Mouse (Mus musculus) midbrain, embryonic 11.5 days (tissue): ENCODE results near the gene Cep295. TPM values are rescaled to one million over a fixed set of nuclear protein-coding genes. Genes with fewer than 3 reads are reported as not detected.
A peak's percentile ranks its signal among the peaks of the same experiment; 100 is the strongest.
"Not testable (repeated sequence)": the region's sequence is repeated elsewhere in the genome, so short reads cannot be mapped to it uniquely, and the experiment has no call there.

ENCODE experiments used
- ATAC-seq: fragments of 200-750 bp; cut with Nextera tagmentation; 2 replicates; pipeline ENCODE4 v1.8.0; 2017; ENCODE audit warnings: moderate TSS enrichment, moderate library complexity; ENCODE audit not compliant: low FRiP score
- DNase-seq: peaks from one replicate; pipeline ENCODE4 v3.0.0; 2015; ENCODE audit warnings: low spot score; ENCODE audit errors: missing footprints
- H3K27ac ChIP-seq: fragments of 300-500 bp; sonication (generic); 2 replicates; pipeline ENCODE4 v1.5.1; 2014; ENCODE audit warnings: low read depth, low read length
- H3K27me3 ChIP-seq: fragments of 300-500 bp; sonication (generic); 2 replicates; pipeline ENCODE4 v1.6.1; 2014; ENCODE audit warnings: mild to moderate bottlenecking, low read length, moderate library complexity, mixed read lengths; ENCODE audit not compliant: control insufficient read depth, insufficient read depth
- H3K36me3 ChIP-seq: fragments of 300-500 bp; sonication (generic); 2 replicates; pipeline ENCODE4 v1.6.1; 2014; ENCODE audit warnings: mild to moderate bottlenecking, low read length, moderate library complexity, mixed read lengths; ENCODE audit not compliant: control insufficient read depth, insufficient read depth
- H3K4me1 ChIP-seq: fragments of 300-500 bp; sonication (generic); 2 replicates; pipeline ENCODE4 v1.6.1; 2014; ENCODE audit warnings: low read length; ENCODE audit not compliant: control insufficient read depth, insufficient read depth
- H3K4me2 ChIP-seq: fragments of 300-500 bp; sonication (generic); 2 replicates; pipeline ENCODE4 v1.6.1; 2014; ENCODE audit warnings: mild to moderate bottlenecking, moderate library complexity
- H3K4me3 ChIP-seq: fragments of 300-500 bp; sonication (generic); 2 replicates; pipeline ENCODE4 v1.5.1; 2014; ENCODE audit warnings: low read depth, low read length
- H3K9ac ChIP-seq: fragments of 300-500 bp; sonication (generic); 2 replicates; pipeline ENCODE4 v1.6.1; 2014; ENCODE audit warnings: low read length
- H3K9me3 ChIP-seq: fragments of 300-500 bp; sonication (generic); 2 replicates; pipeline ENCODE4 v1.6.1; 2016; ENCODE audit warnings: low read length; ENCODE audit not compliant: control insufficient read depth
- WGBS: fragments of 180-500 bp; shearing (Covaris S2); extraction: QIAGEN DNeasy Blood & Tissue Kit; methylation state at CpG from one replicate; pipeline ENCODE4 v1.1.7; 2014; 5-methylcytosine and 5-hydroxymethylcytosine counted together
- polyA plus RNA-seq: library from polyadenylated mRNA; unstranded; fragments of >200 nt; fragmentation: Nextera tagmentation; extraction: Ambion mirVana; gene quantifications from 2 replicates; pipeline ENCODE4 v1.2.1, GENCODE M21; 2014

The Cep295 gene
- polyA plus RNA-seq, 1 experiment from 2014 or later: 21.6 TPM

DNA sequence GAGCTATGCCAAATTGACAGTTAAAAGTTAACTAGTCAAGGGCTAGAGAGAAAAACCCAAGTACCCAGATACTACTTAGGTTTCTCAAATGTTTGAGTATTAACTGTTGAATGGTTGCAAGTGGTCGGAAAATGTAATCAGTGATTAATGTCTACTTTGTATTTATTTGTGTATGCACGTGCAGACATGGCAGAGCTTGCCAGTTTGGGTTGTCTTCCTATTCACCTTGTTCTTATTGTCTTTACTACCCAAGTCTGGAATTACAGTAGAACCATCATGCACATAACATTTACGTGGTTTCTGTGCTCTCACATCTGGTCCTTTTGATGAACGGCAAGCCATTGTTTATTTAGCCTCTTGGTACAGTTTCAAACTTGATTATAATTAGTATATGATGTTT, 48.2 kb downstream of the Cep295 start:
- WGBS: 89% methylated on average over 4 of the region's 4 CpGs
- Histone ChIP-seq H3K36me3 (peaks cover 26% of the 10 kb centered on the region), H3K4me3 (no peak overlapping the region), H3K27me3 (no peaks in the 10 kb centered on the region), H3K27ac (no peak overlapping the region), H3K4me2 (no peak overlapping the region), H3K4me1 (peaks cover 18% of the 10 kb centered on the region), H3K9ac (no peak overlapping the region), H3K9me3 (no peaks in the 10 kb centered on the region)
- no peak for ATAC-seq
- no peak for DNase-seq

DNA sequence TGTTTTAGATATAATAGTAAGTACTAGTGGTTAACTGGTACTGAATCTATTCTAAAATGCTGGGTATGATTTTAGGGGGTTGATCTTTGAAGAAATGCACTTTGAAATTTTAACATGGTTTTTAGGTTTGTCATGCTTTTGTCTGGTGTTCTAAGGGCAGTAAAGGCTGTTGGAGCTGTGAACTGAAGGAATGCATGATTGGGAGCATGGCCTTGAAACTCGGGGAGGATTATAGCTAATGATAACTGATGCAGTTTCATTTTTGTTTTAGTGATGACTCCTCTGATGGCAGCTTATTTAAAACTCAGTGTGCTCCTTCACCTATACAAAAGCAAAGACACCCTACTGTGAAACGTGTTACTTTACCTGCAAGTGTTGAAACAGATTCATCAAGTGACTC, 49.3 kb downstream of the Cep295 start:
- H3K4me1 ChIP-seq: peaks cover 18% of the 10 kb centered on the region
- H3K4me2 ChIP-seq: peak overlapping the region; percentile 11; the same call in 1 of the 2 replicates
- WGBS: 59% methylated on average over 2 of the region's 2 CpGs
- H3K4me3 ChIP-seq: no peak overlapping the region
- peaks cover 14% of the 10 kb centered on the region for H3K36me3 ChIP-seq
- ATAC-seq (no peak), DNase-seq (no peak)
- H3K9me3 ChIP-seq: no peaks in the 10 kb centered on the region
- H3K27ac ChIP-seq: no peak overlapping the region
- no peak overlapping the region for H3K9ac ChIP-seq
- no peaks in the 10 kb centered on the region for H3K27me3 ChIP-seq

DNA sequence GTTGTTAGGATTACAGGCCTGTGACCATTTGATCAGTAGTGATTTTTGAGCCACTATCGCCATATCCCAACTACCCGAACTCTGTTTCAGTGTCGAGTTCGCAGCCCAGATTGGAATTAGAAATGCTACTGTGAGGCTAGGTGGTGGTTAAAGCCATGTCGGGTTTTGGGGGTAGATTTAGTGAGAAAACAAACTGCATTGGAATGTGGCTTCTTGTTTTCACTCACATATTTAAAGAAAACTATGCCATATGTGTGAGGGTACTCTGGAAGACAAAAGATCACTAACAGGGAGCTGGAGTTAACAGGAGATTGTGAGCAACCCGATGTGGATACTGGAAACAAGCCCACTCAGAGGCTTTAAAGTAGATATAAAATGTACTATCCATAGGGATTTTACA, 50.3 kb downstream of the Cep295 start:
- Histone ChIP-seq H3K4me1 (peaks cover 18% of the 10 kb centered on the region), H3K27ac (no peak overlapping the region), H3K27me3 (no peaks in the 10 kb centered on the region), H3K4me3 (peak overlapping the region; percentile 85), H3K9me3 (no peaks in the 10 kb centered on the region), H3K36me3 (peaks cover 10% of the 10 kb centered on the region), H3K4me2 (peak overlapping the region; percentile 85), H3K9ac (peak overlapping the region; percentile 95)
- ATAC-seq: no peak
- DNase-seq: no peak
- 12% methylated on average over 6 of the region's 6 CpGs for WGBS

DNA sequence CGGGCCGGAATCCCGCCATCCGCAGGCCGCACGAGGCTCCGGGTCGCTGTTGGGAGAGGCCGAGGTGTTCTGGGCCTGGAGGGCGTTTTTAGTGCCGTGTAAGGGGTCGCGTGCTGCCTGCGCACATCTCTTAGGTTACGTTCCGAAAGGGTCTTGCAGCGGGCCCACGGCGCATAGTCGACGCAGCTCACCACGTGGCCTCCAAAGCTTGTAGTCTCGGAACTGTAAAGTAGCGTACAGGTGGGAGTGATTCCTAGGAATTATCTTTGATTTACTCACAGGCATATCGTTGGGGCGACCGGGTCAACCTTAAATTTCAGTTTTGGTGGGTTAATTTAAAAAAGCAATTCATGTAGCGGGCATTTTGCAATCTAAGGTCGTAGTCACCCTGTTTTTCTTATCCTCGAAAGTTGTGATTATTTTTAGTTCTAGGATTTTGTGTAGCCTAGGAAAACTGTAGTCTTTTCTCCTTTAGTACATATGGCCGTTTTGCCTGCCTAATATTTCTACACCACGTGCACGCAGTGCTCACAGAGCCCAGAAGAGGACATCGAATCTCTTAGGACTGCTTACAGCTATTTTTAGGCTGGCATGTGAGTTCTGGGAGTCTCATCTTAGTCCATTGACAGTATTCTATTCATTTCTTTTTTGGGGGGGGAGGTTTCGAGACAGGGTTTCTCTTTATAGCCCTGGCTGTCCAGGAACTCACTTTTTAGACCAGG, 51.0 kb downstream of the Cep295 start, which contains the start of gene 4931406C07Rik:
4931406C07Rik (minus strand) TSS at position 51 of the 722 bp plus-strand sequence.
- under 1% methylated on average over 35 of the region's 35 CpGs for WGBS
- Histone ChIP-seq H3K4me2 (peak within 1 kb of the TSS; percentile 85), H3K4me1 (peaks cover 18% of the 10 kb centered on the region), H3K4me3 (peak within 1 kb of the TSS; percentile 85), H3K9ac (peak within 1 kb of the TSS; percentile 95), H3K36me3 (peaks cover 10% of the 10 kb centered on the region), H3K9me3 (no peaks in the 10 kb centered on the region), H3K27ac (peak within 1 kb of the TSS; percentile 84), H3K27me3 (no peaks in the 10 kb centered on the region)
- DNase-seq: no peak
- peak; percentile 86 for ATAC-seq

DNA sequence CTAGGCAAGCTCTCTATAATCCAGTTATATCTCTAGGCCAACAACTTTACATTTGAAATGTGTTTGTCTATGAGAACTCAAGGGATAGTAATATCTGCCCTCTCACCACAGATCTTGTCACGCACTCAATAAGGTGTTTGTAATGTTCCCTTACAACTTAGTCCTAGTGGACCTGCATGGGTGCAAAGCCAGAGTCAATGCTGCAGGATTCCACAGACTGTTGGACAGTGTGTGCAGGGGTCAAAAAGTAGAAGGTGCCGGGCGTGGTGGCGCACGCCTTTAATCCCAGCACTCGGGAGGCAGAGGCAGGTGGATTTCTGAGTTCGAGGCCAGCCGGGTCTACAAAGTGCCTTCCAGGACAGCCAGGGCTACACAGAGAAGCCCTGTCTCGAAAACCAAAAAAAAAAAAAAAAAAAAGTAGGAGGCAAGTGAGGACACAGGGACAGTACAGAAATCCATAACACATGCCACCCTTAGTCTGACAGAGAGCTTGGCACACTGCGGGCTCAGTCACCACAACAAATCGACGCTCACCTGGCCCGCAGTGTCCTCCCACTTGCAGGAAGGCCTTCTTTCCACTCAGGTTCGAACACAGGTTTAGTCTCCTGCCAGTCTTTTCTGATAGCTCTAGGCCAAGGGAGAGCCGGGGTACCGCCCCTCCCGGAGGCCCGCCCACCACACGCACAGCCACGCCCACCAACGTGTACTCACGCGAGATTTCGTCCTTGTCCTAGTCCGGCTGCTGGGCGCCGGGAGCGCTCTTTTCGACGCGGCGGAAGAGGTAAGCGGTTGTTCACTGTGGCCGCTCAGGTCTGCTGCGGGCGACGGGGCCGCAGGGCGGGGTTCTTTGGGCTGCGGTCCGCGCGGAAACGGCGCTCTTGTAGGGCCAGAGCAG, 51.8 kb downstream of the Cep295 start, which contains the start of gene Taf1d:
Taf1d (plus strand) TSS at position 712 of the 895 bp plus-strand sequence.
- Histone ChIP-seq H3K4me3 (peak within 1 kb of the TSS; percentile 85), H3K9ac (peak within 1 kb of the TSS; percentile 95), H3K9me3 (no peaks in the 10 kb centered on the region), H3K36me3 (peaks cover 8% of the 10 kb centered on the region), H3K4me2 (peak within 1 kb of the TSS; percentile 85), H3K27me3 (no peaks in the 10 kb centered on the region), H3K4me1 (peaks cover 18% of the 10 kb centered on the region), H3K27ac (peak within 1 kb of the TSS; percentile 84)
- ATAC-seq: peak; percentile 99
- 15% methylated on average over 44 of the region's 45 CpGs for WGBS
- peak; percentile 100 for DNase-seq

DNA sequence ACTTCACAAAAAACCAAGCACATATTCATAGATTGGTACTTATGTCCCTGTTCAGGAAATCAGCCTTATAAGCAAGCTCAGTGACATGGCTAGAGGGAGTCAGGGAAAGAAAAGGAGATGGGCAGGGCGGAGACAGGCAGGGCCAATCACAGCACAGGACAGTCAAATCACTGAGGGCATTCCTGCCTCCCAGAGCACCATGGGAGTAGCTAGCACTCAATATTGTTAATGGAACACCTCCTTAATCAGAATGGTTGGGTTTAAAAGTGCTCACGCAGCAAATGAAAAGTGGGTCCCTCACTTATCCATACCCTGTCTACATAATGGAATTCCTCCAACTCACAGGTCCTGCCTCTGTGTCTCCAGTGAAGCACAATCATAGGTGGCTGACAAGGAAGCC, 54.7 kb downstream of the Cep295 start:
- Histone ChIP-seq H3K9me3 (no peaks in the 10 kb centered on the region), H3K36me3 (no peaks in the 10 kb centered on the region), H3K27ac (no peak overlapping the region), H3K4me1 (peaks cover 10% of the 10 kb centered on the region), H3K4me2 (no peak overlapping the region), H3K27me3 (no peaks in the 10 kb centered on the region), H3K9ac (no peak overlapping the region), H3K4me3 (no peak overlapping the region)
- ATAC-seq (no peak), DNase-seq (no peak)
- WGBS: 70% methylated on average over 2 of the region's 2 CpGs

DNA sequence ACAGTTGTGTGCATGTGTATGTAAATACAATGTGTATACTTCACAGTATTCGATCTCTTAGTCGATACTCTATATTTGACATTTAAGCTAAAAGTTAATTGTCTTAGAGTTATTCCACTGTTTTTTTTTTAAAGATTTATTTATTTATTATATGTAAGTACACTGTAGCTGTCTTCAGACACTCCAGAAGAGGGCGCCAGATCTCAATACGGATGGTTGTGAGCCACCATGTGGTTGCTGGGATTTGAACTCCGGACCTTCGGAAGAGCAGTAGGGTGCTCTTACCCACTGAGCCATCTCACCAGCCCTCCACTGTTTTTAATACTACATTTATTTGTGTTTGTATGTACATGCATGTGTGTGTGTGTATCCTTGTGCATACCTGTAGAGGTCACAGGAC, 55.6 kb downstream of the Cep295 start:
- ATAC-seq, H3K9ac ChIP-seq, H3K27ac ChIP-seq, H3K27me3 ChIP-seq, H3K4me2 ChIP-seq, H3K4me3 ChIP-seq, H3K9me3 ChIP-seq, DNase-seq, H3K4me1 ChIP-seq, H3K36me3 ChIP-seq: not testable (repeated sequence)
- WGBS: 76% methylated on average over 6 of the region's 6 CpGs

DNA sequence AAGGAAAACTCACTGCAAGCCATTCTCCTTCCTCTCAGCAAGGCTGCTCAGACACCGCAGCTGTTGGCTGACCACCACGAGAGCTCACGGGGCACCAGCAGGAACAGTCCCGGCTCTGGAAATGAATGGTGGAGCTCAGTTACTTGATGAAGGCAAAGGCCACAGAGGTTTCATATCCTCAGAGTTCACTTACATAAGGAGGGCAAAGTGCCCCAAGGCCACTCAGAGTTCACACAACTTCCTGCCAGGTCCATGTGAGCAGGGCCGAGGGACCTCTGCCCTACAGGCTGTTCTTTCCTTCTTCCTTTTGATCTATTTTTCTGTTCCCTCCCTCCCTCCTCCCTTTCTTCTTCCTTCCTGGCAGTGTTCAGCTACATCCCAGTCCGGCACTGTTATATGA, 56.2 kb downstream of the Cep295 start:
- WGBS: 75% methylated on average over 6 of the region's 6 CpGs
- Histone ChIP-seq H3K9ac (no peak overlapping the region), H3K4me2 (no peak overlapping the region), H3K27ac (no peak overlapping the region), H3K36me3 (no peaks in the 10 kb centered on the region), H3K4me1 (no peaks in the 10 kb centered on the region), H3K4me3 (no peak overlapping the region), H3K9me3 (no peaks in the 10 kb centered on the region), H3K27me3 (no peaks in the 10 kb centered on the region)
- no peak for ATAC-seq
- DNase-seq: no peak

DNA sequence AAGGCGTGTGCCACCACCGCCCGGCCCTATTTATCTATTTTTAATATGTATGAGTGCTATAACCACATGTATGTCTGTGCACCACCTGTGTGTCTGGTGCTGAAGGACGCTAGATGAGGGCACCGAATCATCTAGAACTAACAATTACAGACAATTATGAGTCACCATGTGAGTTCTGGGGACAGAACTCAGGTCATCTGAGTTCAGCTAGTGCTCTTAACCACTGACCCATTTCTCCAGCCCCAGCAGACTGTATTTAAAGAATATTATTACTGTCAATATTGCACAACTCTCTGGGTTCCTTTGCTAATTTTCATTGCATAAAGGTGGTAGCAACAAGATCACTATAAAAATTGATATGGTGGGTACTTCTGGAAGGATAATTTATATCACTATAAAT, 57.5 kb downstream of the Cep295 start:
- Histone ChIP-seq H3K9me3 (no peaks in the 10 kb centered on the region), H3K4me1 (no peaks in the 10 kb centered on the region), H3K4me2 (no peak overlapping the region), H3K9ac (no peak overlapping the region), H3K27me3 (no peaks in the 10 kb centered on the region), H3K36me3 (no peaks in the 10 kb centered on the region), H3K4me3 (no peak overlapping the region), H3K27ac (no peak overlapping the region)
- WGBS: 90% methylated on average over 5 of the region's 5 CpGs
- ATAC-seq (no peak), DNase-seq (no peak)
